Mouse (Mus musculus) embryo, embryonic 9.5 days (tissue): ENCODE results near the gene P2rx4.

Experiments used
- DNase-seq: peaks from one replicate; pipeline ENCODE4 v3.0.0-alpha.2; 2017; ENCODE audit errors: extremely low spot score

Gene P2rx4

GRCm38 (mm10) chr5:122703574-122703973 lies 3.8 kb upstream of the P2rx4 start:
- no peak for DNase-seq

GRCm38 (mm10) chr5:122704571-122704970 lies 2.8 kb upstream of the P2rx4 start:
- no peak for DNase-seq

- DNase-seq, result no peak
Measured at GRCm38 (mm10) chr5:122705174-122705573, 2.2 kb upstream of the P2rx4 start.

- no peak for DNase-seq
Measured at GRCm38 (mm10) chr5:122706917-122707275, 448 bp upstream of the P2rx4 start.

- no peak for DNase-seq
Measured at GRCm38 (mm10) chr5:122708819-122709218, 1.5 kb downstream of the P2rx4 start.

GRCm38 (mm10) chr5:122715723-122716122 lies 8.4 kb downstream of the P2rx4 start:
- no peak for DNase-seq

- no peak for DNase-seq
Measured at GRCm38 (mm10) chr5:122716793-122717192, 9.4 kb downstream of the P2rx4 start.

- no peak for DNase-seq
Measured at GRCm38 (mm10) chr5:122718400-122718799, 11.1 kb downstream of the P2rx4 start.

- DNase-seq, result no peak
Measured at GRCm38 (mm10) chr5:122719168-122719567, 11.8 kb downstream of the P2rx4 start.

- no peak for DNase-seq
Measured at GRCm38 (mm10) chr5:122725453-122725852, 18.1 kb downstream of the P2rx4 start.

GRCm38 (mm10) chr5:122726068-122726467 lies 18.7 kb downstream of the P2rx4 start:
- DNase-seq, result peak; percentile 80

GRCm38 (mm10) chr5:122726595-122726994 lies 19.3 kb downstream of the P2rx4 start:
- DNase-seq, result no peak

- DNase-seq, result no peak
Measured at GRCm38 (mm10) chr5:122727096-122727495, 19.8 kb downstream of the P2rx4 start.

GRCm38 (mm10) chr5:122730776-122731175 lies 23.4 kb downstream of the P2rx4 start:
- no peak for DNase-seq

GRCm38 (mm10) chr5:122731321-122731720 lies 24.0 kb downstream of the P2rx4 start:
- DNase-seq, result peak; percentile 47

- DNase-seq, result peak; percentile 15
Measured at GRCm38 (mm10) chr5:122731991-122732673, 24.8 kb downstream of the P2rx4 start.

- no peak for DNase-seq
Measured at GRCm38 (mm10) chr5:122733881-122734280, 26.5 kb downstream of the P2rx4 start.

- DNase-seq, result no peak
Measured at GRCm38 (mm10) chr5:122735853-122736252, 28.5 kb downstream of the P2rx4 start.

- DNase-seq, result no peak
Measured at GRCm38 (mm10) chr5:122736761-122737160, 29.4 kb downstream of the P2rx4 start.

- DNase-seq, result no peak
Measured at GRCm38 (mm10) chr5:122743880-122744422, 36.6 kb downstream of the P2rx4 start.

GRCm38 (mm10) chr5:122747950-122748349 lies 40.6 kb downstream of the P2rx4 start:
- DNase-seq, result no peak

- DNase-seq, result no peak
Measured at GRCm38 (mm10) chr5:122754477-122754876, 47.1 kb downstream of the P2rx4 start.

GRCm38 (mm10) chr5:122755620-122756019 lies 48.3 kb downstream of the P2rx4 start:
- DNase-seq, result no peak

GRCm38 (mm10) chr5:122756144-122756543 lies 48.8 kb downstream of the P2rx4 start:
- no peak for DNase-seq
